In genomic region chr6:91240964-91241363, GRCm38 (mm10) we compare ENCODE assay signal across 23 mouse cellular contexts. TPM values are rescaled to one million over a fixed set of nuclear protein-coding genes. Genes with fewer than 3 reads are reported as not detected.
DNase-seq lines count a peak whose midpoint lies in the region; ATAC-seq lines count a peak whose summit lies in the region.
"Had no signal": no experiment of that assay in that cellular context is flagged by ENCODE, and none has a peak within 500 bp of the region (broad histone marks: within the 10 kb centered on the region; RNA-seq: fewer than 3 reads in every experiment).

No protein-coding gene starts in this region.

- H3K9ac ChIP-seq in hindbrain, embryonic 11.5 days (ENCODE audit: low read depth, low read length), result no peak overlapping the region
- H3K9ac ChIP-seq: hindbrain, embryonic 14.5 days; limb, embryonic 12.5 days; liver, postnatal 0 days had no signal

- H3K27me3 ChIP-seq in hindbrain, embryonic 11.5 days (ENCODE audit: control insufficient read depth, insufficient read depth, low read length), result no peaks in the 10 kb centered on the region

- H3K4me1 ChIP-seq in hindbrain, embryonic 11.5 days (replicated peaks; ENCODE audit: control insufficient read depth, insufficient read depth, low read length), result peaks cover 3% of the 10 kb centered on the region; the same call in 1 of the 2 replicates

- H3K4me3 ChIP-seq in hindbrain, embryonic 11.5 days (ENCODE audit: low read depth, low read length), result no peak overlapping the region
- H3K4me3 ChIP-seq: forebrain, embryonic 10.5 days; limb, embryonic 12.5 days; midbrain, embryonic 10.5 days had no signal

- no peaks in the 10 kb centered on the region for H3K9me3 ChIP-seq in hindbrain, embryonic 11.5 days (ENCODE audit: control insufficient read depth, low read length)
- H3K9me3 ChIP-seq: forebrain, embryonic 10.5 days; G1E; limb, embryonic 12.5 days; midbrain, embryonic 10.5 days had no signal

- H3K27ac ChIP-seq in hindbrain, embryonic 11.5 days (ENCODE audit: low read depth, low read length), result no peak overlapping the region
- H3K27ac ChIP-seq: hindbrain, embryonic 14.5 days; limb, embryonic 12.5 days had no signal

- intact Hi-C loops in left cerebral cortex, postnatal 4 days (cut with DNase I), result no loop called here

- no peak overlapping the region for H3K4me2 ChIP-seq in hindbrain, embryonic 11.5 days (replicated peaks; ENCODE audit: low read depth, low read length)
- H3K4me2 ChIP-seq: hindbrain, embryonic 14.5 days; limb, embryonic 12.5 days; liver, embryonic 11.5 days had no signal

- ATAC-seq in hindbrain, embryonic 11.5 days (ENCODE audit: low FRiP score), result no peak
- ATAC-seq: forebrain, embryonic 16.5 days; inflammation-experienced regulatory T-cells, adult 6 months; liver, postnatal 0 days had no signal

- H3K36me3 ChIP-seq in hindbrain, embryonic 11.5 days (ENCODE audit: control insufficient read depth, insufficient read depth, low read length), result no peaks in the 10 kb centered on the region
- H3K36me3 ChIP-seq: forebrain, embryonic 10.5 days; G1E; midbrain, embryonic 10.5 days had no signal

- DNase-seq in left cerebral cortex, postnatal 4 days, result peak; percentile 47
- DNase-seq in left cerebral cortex, adult 11 months (ENCODE audit: low spot score), result no peak
- DNase-seq in cerebellum, adult 11-12 months, result peak; percentile 69
- peak; percentile 85 to 86 for DNase-seq in cerebellum, postnatal 10 days
- no peak for DNase-seq in hindbrain, embryonic 11.5 days (ENCODE audit: low spot score)
- no peak for DNase-seq in natural killer cell, adult 2 months (ENCODE audit: low spot score in 2 of 2)
- DNase-seq in adrenal gland, adult 2 months, result no peak
- DNase-seq: adrenal gland, postnatal 14 days; B cell, adult 2 months; gastrocnemius, postnatal 14 days; kidney, adult 18-20 months; kidney, postnatal 4 days; layer of hippocampus, adult 9-11 months; liver, postnatal 0 days; thymus, postnatal 25 days had no signal

RNA-seq across cellular contexts. Expression of gene Fbln2, which starts 28.7 kb away (rescaled TPM):
- 10 to 100 TPM; 15.3 to 17.5 TPM for total RNA-seq in left cerebral cortex, postnatal 4 days (2021)
- polyA plus RNA-seq in hindbrain, embryonic 11.5 days (2014; fragmentation: Nextera tagmentation; extraction: Ambion mirVana), result 30.7 and 36.5 TPM in 2 replicates
- total RNA-seq in adrenal gland, adult 2 months (2021), result 10 to 100 TPM in 1 of 2 experiments, 1 to 10 TPM in 1; 9.7 to 17.9 TPM
- polyA plus RNA-seq in adrenal gland, adult 2 months (2012; rRNA removed), result 22.7 and 26.6 TPM in 2 replicates
- polyA plus RNA-seq: G1E had no signal

Comparison
In these comparisons a context has a peak if more than half of its experiments do, and no peak if none do; other contexts are left out.
1. DNase-seq: peak in left cerebral cortex, postnatal 4 days (single experiment), cerebellum, adult 11-12 months (single experiment) and cerebellum, postnatal 10 days (2 of 2); none in left cerebral cortex, adult 11 months (single experiment), hindbrain, embryonic 11.5 days (single experiment), natural killer cell, adult 2 months (0 of 2) and adrenal gland, adult 2 months (single experiment).